Mouse (Mus musculus) liver, postnatal 0 days (tissue): ENCODE measurements around the gene Mapk11.

ENCODE experiments used
- CTCF ChIP-seq: sonication (generic); IDR thresholded peaks from 2 replicates; pipeline ENCODE4 v1.5.1; 2016; ENCODE audit warnings: antibody characterized with exemption, low read depth
- EP300 ChIP-seq: IDR thresholded peaks from 2 replicates; pipeline ENCODE4 v1.6.1; 2016; ENCODE audit warnings: antibody characterized with exemption, low read depth, mild to moderate bottlenecking

- TF ChIP-seq CTCF (peak; percentile 58), EP300 (no peak)
Measured at GRCm38 (mm10) chr15:89118007-89118406, 31.4 kb downstream of the Mapk11 start.
